Mouse (Mus musculus): ENCODE results near the gene Pisd. TPM values are rescaled to one million over a fixed set of nuclear protein-coding genes. Genes with fewer than 3 reads are reported as not detected.
A peak's percentile ranks its signal among the peaks of the same experiment; 100 is the strongest.
"Not testable (repeated sequence)": the region's sequence is repeated elsewhere in the genome, so short reads cannot be mapped to it uniquely, and the experiment has no call there.

Gene Pisd
- total RNA-seq, 4 experiments from 2014 or later, result 28.9 to 38.1 (median 32.7) TPM

DNA sequence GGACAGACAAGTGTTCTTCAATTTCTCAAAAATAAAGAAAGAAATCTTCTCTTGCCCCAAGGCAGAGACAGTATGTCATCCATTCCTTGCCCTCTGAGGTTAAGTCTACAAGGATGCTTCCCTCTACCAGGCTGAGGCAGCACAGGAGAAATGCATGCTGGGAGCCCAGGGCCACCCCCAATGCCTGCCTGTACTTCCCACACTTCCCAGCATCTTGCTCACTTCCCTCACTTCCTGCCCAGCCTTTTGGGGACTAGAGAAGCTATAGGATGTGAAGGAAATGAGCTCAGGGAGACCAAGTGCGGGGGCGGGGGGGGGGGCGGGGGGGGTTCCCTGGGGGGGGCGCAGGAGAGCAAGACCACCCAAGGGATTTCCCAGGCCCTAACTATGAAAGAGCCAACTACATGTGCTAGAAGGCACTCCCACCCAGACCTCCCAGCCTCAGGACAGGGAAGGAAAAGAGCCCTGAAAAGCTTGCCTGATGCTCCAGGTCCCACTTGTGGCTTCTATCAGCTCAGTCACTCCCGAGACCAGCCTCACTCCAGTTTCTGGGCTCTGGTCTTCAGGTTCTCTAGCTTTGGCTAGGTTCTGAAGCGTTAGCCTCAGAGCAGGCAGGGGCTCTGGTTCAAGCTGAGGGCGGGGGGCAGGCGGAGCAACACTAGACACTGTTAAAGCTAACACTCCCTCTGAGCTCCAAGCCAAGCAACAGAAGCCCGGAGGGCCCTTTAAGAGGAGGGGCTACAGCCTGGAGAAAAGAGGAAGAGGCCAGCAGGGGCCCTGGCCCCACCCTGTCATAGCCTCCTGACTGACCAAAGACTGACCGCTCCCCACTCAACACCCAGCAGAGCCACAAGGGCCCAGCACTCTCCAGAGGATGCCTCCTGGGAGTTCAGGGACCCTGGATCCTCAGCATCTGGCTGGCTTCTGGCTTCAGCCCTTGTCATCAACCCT is 39.5 kb downstream of the Pisd start:
- peak; percentile 92 for DNase-seq (ENCODE audit: low spot score)

DNA sequence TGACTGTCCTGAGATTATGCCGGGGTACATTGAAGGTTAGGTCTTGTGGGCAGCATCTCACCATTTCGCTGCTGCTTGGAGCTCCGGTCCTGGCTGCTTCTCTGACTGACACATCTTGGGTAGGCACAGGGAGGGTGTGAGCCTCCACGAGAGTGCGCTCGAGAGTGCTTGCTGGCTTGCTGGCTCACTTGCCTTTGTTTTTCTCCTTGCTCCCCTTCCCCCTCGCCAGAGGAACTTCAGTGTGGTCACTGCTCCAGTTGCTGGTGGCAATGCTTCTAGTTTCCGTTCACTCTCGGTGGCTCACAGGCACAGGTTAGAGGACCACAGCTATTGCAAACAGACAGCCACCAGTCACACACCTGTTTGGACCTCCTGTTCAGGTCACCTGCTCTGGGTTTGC is 43.3 kb downstream of the Pisd start:
- DNase-seq (ENCODE audit: low spot score), result no peak

DNA sequence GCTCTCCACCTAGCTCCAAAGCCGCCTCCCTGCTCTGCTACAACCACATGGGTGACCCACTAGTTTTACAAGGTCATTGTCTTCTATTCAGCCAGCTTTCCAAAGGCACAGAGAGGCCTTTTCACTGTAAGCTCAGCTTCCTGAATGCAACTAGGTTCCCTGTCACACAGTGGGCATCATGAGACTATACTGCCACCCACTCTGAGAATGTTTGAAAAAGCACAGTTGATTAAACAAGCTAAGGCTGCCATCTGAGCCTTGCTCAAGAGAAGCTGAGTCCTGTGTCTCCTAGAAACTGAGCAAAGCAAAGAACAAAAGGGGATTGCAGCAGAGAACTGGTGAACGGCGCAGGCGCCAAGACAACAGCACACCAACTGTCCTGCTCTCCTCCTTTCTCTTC is 44.1 kb downstream of the Pisd start:
- not testable (repeated sequence) for DNase-seq (ENCODE audit: low spot score)

DNA sequence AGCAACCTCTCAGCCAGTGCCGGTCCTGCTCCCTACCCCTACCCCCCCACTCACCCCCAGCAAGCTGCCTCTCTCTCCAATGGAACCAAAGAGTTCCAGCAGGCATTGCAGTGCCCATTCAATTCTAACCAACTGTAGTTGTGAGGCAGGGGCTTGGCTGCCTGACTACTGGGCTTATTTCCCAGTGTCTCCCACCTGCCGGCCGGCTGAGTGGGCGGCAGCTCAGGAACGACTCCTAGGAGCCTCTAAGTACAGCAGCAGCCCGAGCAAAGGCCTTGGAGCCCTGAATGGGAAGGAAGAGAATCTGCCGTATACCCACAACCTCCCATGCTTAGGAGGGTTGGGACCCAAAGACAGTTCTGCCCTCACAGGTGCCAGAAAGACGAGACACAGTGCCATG is 44.6 kb downstream of the Pisd start:
- DNase-seq (ENCODE audit: low spot score), result not testable (repeated sequence)

DNA sequence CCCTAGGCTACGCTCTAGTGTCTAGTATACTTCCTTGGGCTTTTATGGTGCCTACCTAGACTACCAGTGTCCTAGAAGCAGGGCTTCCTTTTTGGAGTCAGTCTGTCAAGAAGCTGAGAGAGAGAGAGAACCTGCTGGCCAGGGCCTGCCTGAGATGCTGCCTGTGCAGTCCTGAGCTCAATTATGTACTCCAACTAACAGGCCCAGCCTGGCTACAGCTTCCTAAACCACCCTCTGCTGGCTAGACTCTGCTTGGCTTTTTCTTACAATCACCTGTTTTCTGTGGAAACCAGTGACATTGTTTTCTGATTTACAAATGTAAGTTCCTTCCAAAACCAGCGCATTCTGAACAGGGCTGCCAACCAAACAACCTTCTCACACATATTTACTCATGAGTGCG is 45.3 kb downstream of the Pisd start:
- DNase-seq (ENCODE audit: low spot score), result no peak

DNA sequence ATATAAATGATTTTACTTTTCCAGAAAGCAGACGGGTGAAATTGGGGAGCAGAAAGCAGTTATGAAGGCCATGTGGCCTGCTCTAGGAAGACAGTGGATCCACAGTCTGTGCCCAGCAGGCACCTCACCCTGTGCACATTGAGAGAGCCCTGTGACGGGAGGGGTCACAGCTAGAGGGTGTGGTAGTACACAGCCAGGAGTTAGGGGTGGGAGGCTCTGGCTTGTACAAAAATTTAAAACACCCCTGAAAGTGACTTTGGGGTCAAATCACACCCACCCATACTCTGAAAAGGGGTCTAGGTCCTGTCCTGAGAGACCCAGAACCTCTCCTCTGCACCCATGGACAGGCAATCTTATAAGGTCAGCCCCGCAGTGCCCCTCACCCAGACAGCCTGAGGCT is 48.7 kb downstream of the Pisd start:
- DNase-seq (ENCODE audit: low spot score), result not testable (repeated sequence)

DNA sequence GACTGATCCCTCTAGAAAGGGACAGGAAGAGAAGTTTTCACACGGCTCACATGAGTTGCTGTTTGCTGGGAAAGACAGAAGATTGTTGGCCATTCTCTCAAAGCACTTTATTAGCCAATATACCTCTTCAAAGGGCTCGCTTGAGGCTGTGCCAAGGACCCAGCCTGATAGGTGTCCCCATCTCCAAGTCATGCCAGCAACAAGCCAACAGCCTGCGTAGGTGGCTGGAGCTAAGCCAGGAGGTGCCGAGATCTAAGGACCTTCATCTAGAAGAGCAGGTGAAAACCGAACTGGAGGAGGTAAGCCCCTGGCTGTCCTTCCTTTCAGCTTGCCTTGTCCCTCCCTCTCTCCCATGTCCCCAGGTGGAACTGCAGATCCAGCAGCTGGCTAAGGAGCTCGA is 49.7 kb downstream of the Pisd start:
- no peak for DNase-seq (ENCODE audit: low spot score)

DNA sequence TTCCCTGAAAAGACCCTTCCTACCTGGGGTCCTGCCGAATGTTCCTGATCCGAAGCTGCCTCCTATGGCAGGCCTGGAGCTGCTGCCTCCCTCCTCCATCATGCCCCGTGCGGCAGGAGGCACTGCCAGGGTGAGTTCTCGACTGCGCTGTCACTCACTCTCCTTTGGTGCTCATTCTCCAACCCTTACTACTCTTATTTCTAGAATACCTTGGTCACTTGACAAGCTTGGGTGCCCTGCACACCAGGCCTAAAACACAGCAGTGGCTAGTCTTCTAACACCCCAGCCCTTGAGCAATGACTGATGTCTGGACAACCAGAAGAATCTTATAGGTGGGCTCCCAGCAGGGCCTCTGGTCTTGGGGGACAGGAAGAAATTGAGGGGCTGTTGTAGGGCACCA is 51.6 kb downstream of the Pisd start:
- not testable (repeated sequence) for DNase-seq (ENCODE audit: low spot score)

- no peak for DNase-seq (ENCODE audit: low spot score)
Measured at GRCm38 (mm10) chr5:32728851-32729250, 56.6 kb downstream of the Pisd start.

GRCm38 (mm10) chr5:32728300-32728699 is 57.1 kb downstream of the Pisd start:
- DNase-seq (ENCODE audit: low spot score), result no peak

- not testable (repeated sequence) for DNase-seq (ENCODE audit: low spot score)
Measured at GRCm38 (mm10) chr5:32725397-32725796, 60.0 kb downstream of the Pisd start.

- DNase-seq (ENCODE audit: low spot score), result no peak
Measured at GRCm38 (mm10) chr5:32723981-32724380, 61.5 kb downstream of the Pisd start.

DNA sequence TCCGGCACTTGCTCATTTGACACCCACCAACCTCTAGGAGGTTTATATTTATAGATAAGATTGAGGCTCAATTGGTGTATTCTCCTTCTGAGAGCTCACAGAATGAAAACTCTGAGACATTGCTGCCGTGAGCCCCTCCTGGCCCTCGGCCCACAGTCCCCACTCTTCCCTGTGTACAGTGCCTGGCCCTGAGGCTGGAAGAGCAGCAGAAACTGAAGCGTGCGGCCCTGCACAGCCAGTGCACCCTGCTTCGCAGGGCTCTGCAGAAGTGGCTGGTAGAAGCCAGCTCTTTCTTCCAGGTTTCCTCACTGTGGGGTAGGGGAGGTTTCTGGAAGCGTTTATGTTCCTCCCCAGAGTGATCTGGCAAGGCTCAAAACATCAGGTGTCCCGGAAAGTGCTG is 62.7 kb downstream of the Pisd start:
- not testable (repeated sequence) for DNase-seq (ENCODE audit: low spot score)

- DNase-seq (ENCODE audit: low spot score), result no peak
Measured at GRCm38 (mm10) chr5:32722263-32722662, 63.2 kb downstream of the Pisd start.

DNA sequence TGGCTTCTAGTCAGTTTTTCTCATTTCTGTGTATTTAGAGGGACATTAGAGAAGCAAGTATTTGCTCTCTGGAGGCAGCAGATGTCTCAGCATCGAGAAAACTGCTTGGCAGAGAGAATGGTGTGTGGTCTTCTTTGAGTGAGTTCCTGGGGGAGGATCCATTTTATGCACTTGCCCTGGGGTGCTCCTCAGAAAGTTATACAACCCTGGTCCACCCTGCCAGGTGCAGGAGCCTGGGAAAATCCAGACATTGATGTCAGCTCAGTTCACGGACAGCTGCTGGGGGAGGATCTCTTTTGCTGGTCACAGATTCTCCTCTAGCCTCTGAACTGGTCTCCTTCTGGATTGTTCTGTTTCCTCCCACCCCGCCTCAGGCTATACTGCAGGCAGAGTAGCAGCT is 64.1 kb downstream of the Pisd start:
- DNase-seq (ENCODE audit: low spot score), result no peak

- no peak for DNase-seq (ENCODE audit: low spot score)
Measured at GRCm38 (mm10) chr5:32720416-32720815, 65.0 kb downstream of the Pisd start.

DNA sequence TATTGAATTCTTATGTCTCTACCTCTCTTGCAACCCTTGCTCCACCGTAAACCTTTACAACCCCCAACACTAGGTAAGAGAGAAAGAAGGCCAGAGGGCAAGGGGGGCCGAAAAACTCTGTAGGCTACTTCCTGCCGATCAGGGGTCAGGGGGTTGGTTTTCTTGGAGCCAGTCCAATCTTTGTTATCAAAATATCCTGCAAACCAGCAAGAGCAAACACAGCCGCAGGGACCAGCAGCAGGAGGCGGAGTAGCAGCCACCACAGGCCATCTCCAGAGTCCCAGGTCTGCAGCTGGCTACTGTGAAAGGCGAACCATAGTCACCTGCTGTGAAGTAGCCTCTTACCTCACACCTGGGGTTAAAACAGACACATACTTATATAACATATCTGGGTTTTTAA is 66.5 kb downstream of the Pisd start:
- no peak for DNase-seq (ENCODE audit: low spot score)

- no peak for DNase-seq (ENCODE audit: low spot score)
Measured at GRCm38 (mm10) chr5:32717726-32718125, 67.7 kb downstream of the Pisd start.

DNA sequence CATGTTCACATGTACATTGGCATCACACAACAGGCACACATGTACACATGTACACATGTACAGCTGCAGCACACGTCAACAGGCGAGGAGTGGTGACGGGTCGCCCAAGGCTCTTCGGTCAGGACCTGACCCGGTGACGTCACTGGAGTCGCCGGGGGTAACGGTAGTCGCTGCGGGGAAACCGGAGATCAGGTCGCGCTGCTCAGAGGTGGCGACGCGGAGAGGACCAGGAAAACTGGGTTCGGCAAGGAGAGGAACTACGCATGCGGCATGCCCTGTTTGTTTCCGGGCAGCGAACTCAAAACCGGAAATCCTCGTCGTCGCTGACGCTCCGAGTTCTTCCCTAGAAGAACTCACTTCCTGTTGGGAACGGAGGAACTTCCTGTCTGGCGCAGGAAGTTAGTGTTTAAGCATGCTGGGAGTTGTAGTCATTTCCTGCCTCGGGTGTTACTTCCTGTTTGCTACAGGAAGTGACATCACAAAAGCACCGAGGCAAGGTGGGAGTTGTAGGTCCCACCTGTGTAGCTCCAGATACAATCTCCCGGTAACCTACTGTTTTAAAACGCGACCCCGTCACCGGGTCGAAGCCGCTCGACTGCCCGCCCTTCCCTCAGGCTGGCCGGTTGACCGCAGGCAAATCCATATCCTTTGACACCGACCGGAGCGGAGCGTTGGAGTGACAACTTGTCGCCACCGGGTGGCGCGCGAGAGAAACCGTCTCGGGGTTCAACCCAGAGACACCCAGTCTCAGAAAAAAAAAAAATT is 71.6 kb downstream of the Pisd start:
- DNase-seq (ENCODE audit: low spot score), result peak; percentile 93

DNA sequence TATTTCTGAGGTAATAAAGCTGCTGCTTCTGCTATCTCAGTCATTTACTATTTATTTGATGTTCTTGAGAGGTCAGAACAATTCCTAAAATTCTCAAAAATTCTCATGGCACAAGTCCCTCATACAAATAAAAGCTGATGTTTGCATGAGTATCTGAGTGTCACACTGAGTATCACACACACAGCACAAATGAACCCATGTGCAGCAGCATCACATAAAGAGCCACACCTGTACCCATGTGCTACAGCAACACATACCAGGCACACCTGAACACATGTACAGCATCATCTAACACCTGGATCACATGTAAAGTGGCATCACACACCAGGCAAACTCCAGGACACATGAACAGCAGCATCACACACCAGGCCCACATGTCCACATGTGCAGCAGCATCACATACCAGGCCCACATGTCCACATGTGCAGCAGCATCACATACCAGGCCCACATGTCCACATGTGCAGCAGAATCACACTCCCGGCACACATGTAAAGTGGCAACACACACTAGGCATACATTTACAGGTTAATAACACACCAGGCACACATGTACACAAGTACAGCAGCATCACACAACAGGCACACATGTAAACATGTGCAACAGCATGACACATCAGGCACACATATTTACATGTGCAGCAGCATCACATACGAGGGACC is 72.3 kb downstream of the Pisd start:
- no peak for DNase-seq (ENCODE audit: low spot score)

- no peak for DNase-seq (ENCODE audit: low spot score)
Measured at GRCm38 (mm10) chr5:32712221-32713041, 73.0 kb downstream of the Pisd start.

All from heart, adult 8-10 months (tissue).